Mouse (Mus musculus): ENCODE results near the gene Chrna1.
"Not testable (repeated sequence)": the region's sequence is repeated elsewhere in the genome, so short reads cannot be mapped to it uniquely, and the experiment has no call there.

The Chrna1 gene

GRCm38 (mm10) chr2:73557956-73558355 lies 22.2 kb downstream of the Chrna1 start:
- DNase-seq (ENCODE audit: low spot score), result no peak

DNA sequence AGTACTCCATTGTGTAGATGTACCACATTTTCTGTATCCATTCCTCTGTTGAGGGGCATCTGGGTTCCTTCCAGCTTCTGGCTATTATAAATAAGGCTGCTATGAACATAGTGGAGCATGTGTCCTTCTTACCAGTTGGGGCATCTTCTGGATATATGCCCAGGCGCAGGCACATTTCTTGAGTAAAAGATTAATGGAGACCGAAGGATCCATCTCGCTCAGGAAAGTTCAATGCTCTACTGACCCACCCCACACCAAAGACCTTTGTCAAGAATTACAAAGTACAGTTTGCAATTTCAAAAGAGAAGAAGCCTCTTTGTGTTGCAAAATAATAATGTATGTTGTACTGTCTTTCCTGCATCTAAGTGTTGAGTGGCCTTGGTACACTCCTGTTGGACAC lies 23.1 kb downstream of the Chrna1 start:
- DNase-seq (ENCODE audit: low spot score), result not testable (repeated sequence)

GRCm38 (mm10) chr2:73554389-73554788 lies 25.7 kb downstream of the Chrna1 start:
- DNase-seq (ENCODE audit: low spot score), result no peak

GRCm38 (mm10) chr2:73552926-73553325 lies 27.2 kb downstream of the Chrna1 start:
- no peak for DNase-seq (ENCODE audit: low spot score)

DNA sequence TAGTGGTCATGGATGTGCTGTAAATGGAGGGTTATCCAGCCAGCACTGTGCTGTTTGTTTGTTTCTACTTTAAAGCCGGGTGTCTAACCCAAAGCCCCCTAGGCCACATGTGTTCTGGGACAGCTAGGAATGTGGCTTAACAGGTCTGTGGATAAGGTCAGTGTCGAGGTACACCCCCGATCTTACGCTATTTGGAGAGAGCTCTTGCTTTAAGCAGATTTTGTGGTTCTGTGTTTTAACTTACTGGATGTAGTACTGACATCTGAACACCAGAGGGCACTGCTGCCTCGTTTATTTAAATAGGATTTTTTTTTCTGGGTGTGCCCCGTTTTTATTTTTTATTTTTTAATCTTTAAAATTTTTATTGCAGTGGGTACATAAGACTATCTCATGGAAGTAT lies 29.4 kb downstream of the Chrna1 start:
- peak; percentile 71 for DNase-seq (ENCODE audit: low spot score)

DNA sequence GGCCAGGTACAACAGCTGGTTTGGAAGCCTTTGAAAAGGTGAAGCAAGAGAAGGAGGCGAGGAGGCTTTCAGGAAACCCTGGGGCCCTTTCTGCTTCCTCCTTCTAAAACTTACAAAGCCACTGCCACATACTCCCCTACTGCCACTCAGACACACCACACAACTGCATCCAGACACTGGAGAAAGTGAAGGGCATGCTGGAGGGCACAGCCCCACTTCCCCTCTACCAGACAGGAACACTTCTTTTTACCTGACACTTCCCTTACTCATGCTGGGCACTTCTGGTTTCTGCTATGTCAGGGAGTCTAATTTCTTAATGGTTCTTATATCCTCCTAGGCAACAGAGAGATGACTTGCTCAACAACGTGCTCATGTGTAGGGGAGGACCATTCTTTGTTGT lies 31.6 kb downstream of the Chrna1 start:
- DNase-seq (ENCODE audit: low spot score), result no peak

GRCm38 (mm10) chr2:73547256-73547655 lies 32.9 kb downstream of the Chrna1 start:
- no peak for DNase-seq (ENCODE audit: low spot score)

GRCm38 (mm10) chr2:73545556-73545955 lies 34.6 kb downstream of the Chrna1 start:
- peak; percentile 83 for DNase-seq (ENCODE audit: low spot score)

DNA sequence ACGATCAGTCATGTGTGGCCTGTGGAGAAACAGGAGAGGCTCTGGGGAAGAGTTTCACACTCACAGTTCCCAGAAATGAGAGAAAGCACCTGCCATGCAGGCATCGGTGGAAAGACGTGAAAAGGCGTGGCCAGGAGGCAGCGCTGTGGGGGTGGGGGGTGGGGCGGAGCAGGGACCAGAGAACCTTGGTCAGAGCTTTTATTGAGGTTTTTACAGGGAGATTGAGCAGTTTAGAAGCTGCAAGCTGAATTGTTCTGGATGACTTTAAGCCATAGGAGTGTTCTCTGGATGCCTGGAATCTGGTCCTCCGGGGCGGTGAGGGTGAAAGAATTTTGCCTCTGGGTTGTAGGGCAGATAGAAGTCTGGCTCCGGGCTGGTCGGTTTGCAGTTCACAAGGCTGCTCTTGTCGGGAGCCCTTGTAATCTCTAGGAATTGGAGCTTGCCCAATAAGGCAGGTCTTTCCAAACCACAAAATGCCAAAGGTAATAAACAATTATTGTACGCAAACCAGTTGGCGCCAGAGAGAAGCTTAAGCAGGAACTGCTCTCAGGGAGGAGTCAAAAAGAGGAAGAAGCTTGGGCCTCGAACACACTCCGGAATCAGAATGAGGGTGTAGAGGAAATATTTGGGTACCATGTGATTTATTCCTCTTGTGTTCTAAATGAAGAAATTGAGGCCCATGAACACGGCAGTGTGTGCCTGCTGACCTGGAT lies 39.5 kb downstream of the Chrna1 start:
- DNase-seq (ENCODE audit: low spot score), result no peak

GRCm38 (mm10) chr2:73539697-73540096 lies 40.4 kb downstream of the Chrna1 start:
- no peak for DNase-seq (ENCODE audit: low spot score)

DNA sequence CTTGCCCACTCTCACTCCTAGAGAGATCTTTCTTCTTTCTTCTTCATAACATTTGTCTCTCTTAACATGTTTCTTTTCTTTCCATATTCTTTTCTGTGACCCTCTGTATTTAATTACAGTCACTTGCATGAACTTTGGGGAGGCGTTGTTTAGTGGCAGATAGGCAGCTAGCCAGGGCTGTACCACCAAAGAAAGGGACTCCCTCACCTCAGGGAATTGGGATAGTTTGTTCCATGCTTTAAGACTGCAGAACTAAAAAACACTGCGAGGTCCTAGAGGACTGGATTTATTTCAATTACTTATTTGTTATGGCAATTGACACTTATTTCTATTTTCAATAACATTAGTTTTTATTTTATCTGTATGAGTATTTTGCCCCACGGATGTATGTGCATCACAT lies 41.0 kb downstream of the Chrna1 start:
- DNase-seq (ENCODE audit: low spot score), result no peak

DNA sequence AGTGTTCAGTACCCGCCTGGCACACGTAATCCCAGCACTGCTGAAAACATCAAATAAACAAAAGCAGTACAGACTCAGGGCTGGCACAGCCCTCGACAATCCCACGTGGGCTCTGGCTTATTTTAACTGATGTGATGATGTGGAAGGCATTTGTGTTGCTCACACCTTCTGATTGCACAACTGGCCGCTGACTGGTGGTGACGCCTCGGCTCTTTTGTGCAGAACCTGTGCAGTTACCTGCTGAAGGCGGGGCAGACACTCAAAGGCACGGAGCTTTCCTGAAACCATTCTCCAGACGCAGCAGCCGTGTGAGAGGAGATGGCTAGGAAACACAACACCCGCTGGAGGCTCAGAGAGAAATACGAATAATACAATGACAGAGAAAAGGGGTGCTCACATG lies 41.5 kb downstream of the Chrna1 start:
- no peak for DNase-seq (ENCODE audit: low spot score)

DNA sequence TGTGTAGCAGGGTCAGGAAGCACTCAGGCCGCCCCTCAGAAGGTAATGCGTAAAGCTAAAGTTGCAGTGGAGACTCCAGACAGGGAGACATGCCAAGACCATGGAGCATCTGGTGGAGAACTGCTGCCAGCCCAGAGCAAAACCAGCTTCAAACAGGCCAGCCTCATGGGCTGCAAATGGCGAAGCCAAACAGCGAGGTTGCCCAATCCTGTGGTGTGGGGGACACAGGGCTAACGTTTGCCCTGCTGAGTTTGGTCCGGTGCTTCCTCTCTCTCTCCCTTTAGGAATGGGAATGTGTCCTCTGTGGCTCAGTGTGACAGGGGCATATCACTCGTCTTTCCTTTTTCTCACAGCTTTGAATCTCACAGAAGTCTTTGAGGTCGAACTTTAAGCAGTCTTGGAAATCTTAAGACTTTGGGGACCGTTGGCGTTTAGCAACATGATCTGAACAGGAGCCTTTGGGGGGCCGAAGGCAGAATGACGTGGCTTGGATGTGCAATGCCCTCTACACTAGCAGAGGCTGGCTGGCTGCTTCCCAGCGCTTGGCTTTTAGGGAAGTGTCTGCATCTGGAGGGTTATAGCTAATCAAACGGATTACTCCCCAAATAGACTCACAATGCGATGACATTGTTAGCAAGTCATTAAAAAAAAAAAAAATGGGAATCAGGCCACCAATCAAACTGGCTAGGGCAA lies 43.9 kb downstream of the Chrna1 start:
- no peak for DNase-seq (ENCODE audit: low spot score)

DNA sequence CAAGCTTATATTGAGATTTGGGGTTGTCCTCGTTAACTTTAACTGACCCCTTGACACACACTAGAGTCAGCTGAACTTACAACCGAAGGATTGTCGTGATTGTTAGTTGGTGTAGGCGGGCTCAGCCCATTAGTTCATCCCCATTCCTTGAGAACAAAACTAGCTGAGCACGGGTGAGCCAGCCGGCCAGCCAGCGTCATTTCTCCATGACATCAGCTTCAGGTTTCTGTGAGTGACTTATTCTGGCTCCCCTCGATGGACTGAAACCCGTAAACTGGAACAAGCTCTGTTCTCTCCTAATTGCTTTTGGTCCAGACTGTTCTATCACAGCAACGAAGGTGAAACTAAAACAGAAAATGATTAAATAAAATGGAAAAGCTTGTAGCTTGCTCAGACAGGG lies 45.4 kb downstream of the Chrna1 start:
- DNase-seq (ENCODE audit: low spot score), result no peak

GRCm38 (mm10) chr2:73530487-73530886 lies 49.7 kb downstream of the Chrna1 start:
- no peak for DNase-seq (ENCODE audit: low spot score)

DNA sequence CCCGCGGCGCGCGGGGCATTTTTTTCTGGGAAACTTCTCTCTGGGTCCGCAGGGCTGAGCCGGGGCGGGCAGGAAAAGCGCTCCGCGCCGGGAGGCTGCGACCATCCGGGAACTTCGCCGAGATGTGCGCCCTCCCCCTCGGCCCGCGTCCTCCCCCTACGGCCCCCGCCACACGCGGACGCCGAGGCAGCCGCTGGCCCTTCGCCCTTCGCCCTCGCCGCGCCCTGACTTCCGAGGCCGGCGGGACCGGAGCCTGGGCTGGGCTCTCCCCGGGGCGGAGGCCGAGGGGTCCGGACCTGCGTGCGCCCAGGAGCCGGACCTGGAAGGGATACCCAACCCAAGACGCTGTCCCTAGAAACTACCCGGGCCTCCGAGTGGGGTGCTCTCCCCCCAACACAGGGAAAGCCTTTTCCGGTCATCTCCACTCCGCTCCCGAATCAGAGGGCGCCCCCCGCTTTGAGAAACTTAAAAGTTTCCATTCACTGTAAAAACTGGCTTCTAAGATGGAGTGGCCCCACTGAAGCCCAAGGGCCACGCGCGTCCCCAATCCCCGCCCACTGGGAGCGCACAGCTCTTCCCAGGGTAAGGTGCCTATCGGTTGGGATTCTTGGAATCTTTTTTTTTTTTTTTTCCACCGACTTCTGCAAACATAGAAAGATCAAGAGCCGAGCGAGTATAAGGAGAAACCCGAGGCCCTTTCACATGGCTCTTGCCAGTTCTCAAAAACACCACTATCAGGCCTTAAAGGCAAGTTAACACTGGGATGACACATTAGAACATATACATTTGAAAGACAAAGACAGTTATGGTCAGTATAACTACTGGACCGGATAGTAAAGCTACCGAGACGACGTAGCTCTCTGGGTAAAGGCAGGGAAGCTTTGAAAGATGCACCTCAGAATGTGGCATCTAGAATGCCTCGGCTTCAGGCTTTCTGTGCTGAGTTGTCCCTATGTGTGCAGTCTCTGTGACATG lies 50.5 kb downstream of the Chrna1 start, which contains the start of gene Wipf1:
Gene Wipf1, minus strand, starts transcription at position 379 of the 975 bp plus-strand sequence.
- DNase-seq (ENCODE audit: low spot score), result peak; percentile 79

- DNase-seq (ENCODE audit: low spot score), result peak; percentile 50
Measured at GRCm38 (mm10) chr2:73528516-73529355, 51.4 kb downstream of the Chrna1 start.

DNA sequence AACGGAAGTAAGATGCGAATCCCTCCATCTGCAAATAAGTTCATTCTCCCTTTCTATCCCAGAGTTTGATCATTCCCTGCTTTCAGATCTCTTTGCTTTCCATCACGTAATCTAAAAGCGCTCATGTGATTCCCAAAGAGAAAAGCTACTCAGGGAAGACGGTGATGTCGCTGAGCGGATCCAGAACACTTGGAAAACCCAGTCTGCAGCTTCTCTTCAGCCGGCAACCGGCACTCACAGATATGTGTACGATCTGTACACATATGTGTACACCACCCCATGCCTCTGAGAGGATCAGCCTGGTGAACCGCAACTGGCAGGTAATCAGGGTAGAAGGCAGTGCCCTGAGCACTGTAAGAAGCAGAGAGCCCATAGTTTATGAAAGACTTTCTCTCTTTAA lies 52.2 kb downstream of the Chrna1 start:
- DNase-seq (ENCODE audit: low spot score), result no peak

- no peak for DNase-seq (ENCODE audit: low spot score)
Measured at GRCm38 (mm10) chr2:73526691-73527090, 53.4 kb downstream of the Chrna1 start.

DNA sequence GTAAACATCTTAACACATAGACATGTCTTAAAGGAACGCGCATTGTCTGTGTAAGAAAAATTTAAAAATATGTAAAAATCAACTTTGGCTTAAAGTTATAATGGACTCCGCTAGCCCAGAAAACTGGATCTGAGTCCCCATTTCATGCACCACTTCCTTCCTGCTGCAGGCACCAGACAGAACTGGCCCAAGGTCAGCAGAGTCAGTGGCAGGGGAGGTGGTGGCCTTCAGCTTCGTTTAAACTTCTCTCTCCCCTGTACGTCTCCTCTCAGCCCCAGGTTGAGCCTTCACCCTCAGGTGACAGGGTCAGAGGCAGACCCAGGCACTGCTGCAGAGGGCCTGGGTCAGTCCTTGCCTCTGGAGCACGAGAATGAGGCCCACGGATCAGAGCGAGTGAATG lies 57.2 kb downstream of the Chrna1 start:
- no peak for DNase-seq (ENCODE audit: low spot score)

- DNase-seq (ENCODE audit: low spot score), result no peak
Measured at GRCm38 (mm10) chr2:73522336-73522735, 57.8 kb downstream of the Chrna1 start.

DNA sequence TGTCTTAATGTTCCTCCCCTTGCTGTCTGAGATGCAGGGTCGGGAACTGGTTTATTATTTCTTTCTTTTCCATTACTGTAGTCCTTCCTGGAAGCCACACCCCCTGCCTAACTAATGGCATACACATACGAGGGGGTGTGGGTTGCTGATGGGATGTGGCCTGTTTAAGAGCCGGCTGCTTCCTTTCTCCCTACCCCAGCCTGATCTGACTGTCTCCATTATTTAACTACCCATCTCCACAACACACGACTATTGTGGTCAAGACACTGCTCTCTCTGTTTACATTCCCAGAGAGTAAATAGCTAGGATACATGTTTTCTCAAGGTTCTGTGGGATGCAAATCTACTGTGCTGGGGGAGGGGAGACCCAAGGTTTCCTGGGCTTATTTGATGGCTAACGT lies 58.4 kb downstream of the Chrna1 start:
- peak; percentile 47 for DNase-seq (ENCODE audit: low spot score)

All from embryo, embryonic 10 days (tissue).